Mouse (Mus musculus) MEL (cell line): ENCODE measurements around the gene Cfap46. TPM values are rescaled to one million over a fixed set of nuclear protein-coding genes. Genes with fewer than 3 reads are reported as not detected.

Experiments used
- DNase-seq: peaks from one replicate; pipeline ENCODE4 v3.0.0; 2011; ENCODE audit warnings: low read depth, low spot score
- H3K27ac ChIP-seq: 2 replicates; pipeline ENCODE4 v1.5.1; 2012; ENCODE audit warnings: low read depth, mild to moderate bottlenecking, control low read depth, low read length, moderate library complexity; ENCODE audit not compliant: control insufficient read depth
- H3K27me3 ChIP-seq, 2 experiments: fragments of 150-350 bp in 1 of 2; sonication (generic) in 1 of 2; 2 replicates each; pipeline ENCODE4 v1.6.1; 2012; ENCODE audit warnings: low read length in 2 of 2, mild to moderate bottlenecking in 2 of 2, improper control_type of control experiment in 1 of 2, moderate library complexity in 1 of 2; ENCODE audit not compliant: insufficient read depth in 2 of 2, control insufficient read depth in 1 of 2
- H3K36me3 ChIP-seq, 2 experiments: 2 replicates each; pipeline ENCODE4 v1.6.1; 2012 to 2014; ENCODE audit warnings: low read length in 2 of 2, improper control_type of control experiment in 1 of 2, inconsistent platforms in 1 of 2, mild to moderate bottlenecking in 1 of 2; ENCODE audit not compliant: insufficient read depth in 2 of 2, control insufficient read depth in 1 of 2
- H3K4me1 ChIP-seq, 2 experiments: fragments of 150-350 bp in 1 of 2; sonication (generic) in 1 of 2; 2 replicates each; pipeline ENCODE4 v1.6.1; 2012; ENCODE audit warnings: low read length in 2 of 2, improper control_type of control experiment in 1 of 2, mild to moderate bottlenecking in 1 of 2; ENCODE audit not compliant: insufficient read depth in 2 of 2, control insufficient read depth in 1 of 2
- H3K4me3 ChIP-seq, 2 experiments: fragments of 150-350 bp in 1 of 2; sonication (generic) in 1 of 2; 2 replicates each; pipeline ENCODE4 v1.5.1; 2012; ENCODE audit warnings: low read depth in 2 of 2, low read length in 2 of 2, mild to moderate bottlenecking in 2 of 2, moderate library complexity in 2 of 2, control low read depth in 1 of 2, improper control_type of control experiment in 1 of 2; ENCODE audit not compliant: control insufficient read depth in 1 of 2, insufficient read depth in 1 of 2
- H3K79me2 ChIP-seq: 2 replicates; pipeline ENCODE4 v1.6.1; 2012; ENCODE audit warnings: mild to moderate bottlenecking, low read length, moderate library complexity; ENCODE audit not compliant: control insufficient read depth, poor library complexity, insufficient read depth
- H3K9ac ChIP-seq: 2 replicates; pipeline ENCODE4 v1.6.1; 2012; ENCODE audit warnings: low read depth, mild to moderate bottlenecking, control low read depth, low read length, moderate library complexity; ENCODE audit not compliant: control insufficient read depth, poor library complexity, severe bottlenecking
- H3K9me3 ChIP-seq: fragments of 150-350 bp; sonication (generic); replicated peaks from 2 replicates; pipeline ENCODE4 v1.6.1; 2012; ENCODE audit warnings: mild to moderate bottlenecking, low read length, improper control_type of control experiment, moderate library complexity; ENCODE audit not compliant: insufficient read depth
- ELF1 ChIP-seq: IDR thresholded peaks from 2 replicates; pipeline ENCODE4 v1.6.1; 2014; ENCODE audit warnings: low read depth, mild to moderate bottlenecking, inconsistent platforms, low read length, improper control_type of control experiment, moderate library complexity
- MAFK ChIP-seq: IDR thresholded peaks from 2 replicates; pipeline ENCODE4 v1.6.1; 2011; ENCODE audit warnings: low read depth, mild to moderate bottlenecking, low read length, improper control_type of control experiment, borderline replicate concordance
- MAX ChIP-seq: IDR thresholded peaks from 2 replicates; pipeline ENCODE4 v1.6.1; 2011; ENCODE audit warnings: low read length, improper control_type of control experiment
- MAZ ChIP-seq: IDR thresholded peaks from 2 replicates; pipeline ENCODE4 v1.6.1; 2012; ENCODE audit warnings: low read depth, mild to moderate bottlenecking, inconsistent platforms, low read length, improper control_type of control experiment
- MYC ChIP-seq: IDR thresholded peaks from 2 replicates; pipeline ENCODE4 v1.6.1; 2011; ENCODE audit warnings: low read depth, mild to moderate bottlenecking, low read length, improper control_type of control experiment, moderate library complexity
- POLR2AphosphoS2 ChIP-seq: IDR thresholded peaks from 2 replicates; pipeline ENCODE4 v1.6.1; 2011; ENCODE audit warnings: low read length, improper control_type of control experiment
- TAL1 ChIP-seq: IDR thresholded peaks from 2 replicates; pipeline ENCODE4 v1.6.1; 2012; ENCODE audit warnings: mild to moderate bottlenecking, inconsistent platforms, low read length, moderate library complexity, mixed read lengths
- TBP ChIP-seq: IDR thresholded peaks from 2 replicates; pipeline ENCODE4 v1.8.0; 2011; ENCODE audit warnings: low read depth, low read length, improper control_type of control experiment
- TCF12 ChIP-seq: IDR thresholded peaks from 2 replicates; pipeline ENCODE4 v1.6.1; 2014; ENCODE audit warnings: low read depth, mild to moderate bottlenecking, inconsistent platforms, low read length, improper control_type of control experiment, moderate library complexity
- UBTF ChIP-seq: IDR thresholded peaks from 2 replicates; pipeline ENCODE4 v1.6.1; 2012; ENCODE audit warnings: low read depth, mild to moderate bottlenecking, inconsistent platforms, low read length, improper control_type of control experiment, moderate library complexity, borderline replicate concordance; ENCODE audit not compliant: insufficient read depth
- ZC3H11A ChIP-seq: IDR thresholded peaks from 2 replicates; pipeline ENCODE4 v1.6.1; 2012; ENCODE audit warnings: low read depth, mild to moderate bottlenecking, inconsistent platforms, low read length, improper control_type of control experiment
- ZMIZ1 ChIP-seq: IDR thresholded peaks from 2 replicates; pipeline ENCODE4 v1.6.1; 2012; ENCODE audit warnings: low read depth, mild to moderate bottlenecking, inconsistent platforms, low read length, improper control_type of control experiment, moderate library complexity
- polyA plus RNA-seq, 2 experiments: library from polyadenylated mRNA; stranded (reverse) in 1 of 2; unstranded in 1 of 2; fragments of >175 nt in 1 of 2; fragments of >200 nt in 1 of 2; gene quantifications; 2 replicates each; pipeline versions ENCODE4 v1.2.1 to v1.2.4; 2012; ENCODE audit warnings: low replicate concordance in 2 of 2, low read depth in 1 of 2; ENCODE audit not compliant: insufficient read length in 2 of 2, insufficient read depth in 1 of 2, missing spikeins in 1 of 2
- total RNA-seq: library from RNA; depleted of rRNA; stranded (reverse); fragments of 300-350 nt; gene quantifications from 2 replicates; pipeline ENCODE4 v1.2.3, GENCODE M21; 2012

The Cfap46 gene
- total and polyA plus RNA-seq, 3 experiments = 0.03 to 0.04 TPM; not detected in 1

GRCm38 (mm10) chr7:139684553-139684929 lies 924 bp upstream of the Cfap46 start (continued):
- TF ChIP-seq TBP = 0 out of 2 replicates have a peak, but pooled peaks have one; percentile 17
- TF ChIP-seq TCF12 = no peak
- no peak for TF ChIP-seq ELF1
- no peak for TF ChIP-seq TAL1
- no peak for TF ChIP-seq POLR2AphosphoS2
- TF ChIP-seq MAZ = no peak
- no peak for TF ChIP-seq MAX
- no peak for TF ChIP-seq ZMIZ1
- TF ChIP-seq, all 39 proteins: peak for 9

- TF ChIP-seq MAFK = no peak
- TF ChIP-seq ZMIZ1 = no peak
- no peak for TF ChIP-seq UBTF
- no peak for TF ChIP-seq MAX
- no peak for TF ChIP-seq ELF1
- no peak overlapping the region for H3K9ac ChIP-seq
- no peaks in the 10 kb centered on the region for H3K27me3 ChIP-seq
- no peaks in the 10 kb centered on the region for H3K79me2 ChIP-seq
- H3K27ac ChIP-seq = no peak overlapping the region
- H3K4me1 ChIP-seq = no peaks in the 10 kb centered on the region; a peak in 1 of 4 replicates
- H3K4me3 ChIP-seq = no peak overlapping the region
- H3K9me3 ChIP-seq = no peaks in the 10 kb centered on the region
- no peak for DNase-seq
- no peaks in the 10 kb centered on the region for H3K36me3 ChIP-seq
Observed at GRCm38 (mm10) chr7:139681921-139682598, 1.6 kb downstream of the Cfap46 start.

GRCm38 (mm10) chr7:139676433-139676832 lies 7.2 kb downstream of the Cfap46 start:
- Histone ChIP-seq H3K27ac (no peak overlapping the region), H3K9ac (no peak overlapping the region), H3K27me3 (no peaks in the 10 kb centered on the region), H3K79me2 (no peaks in the 10 kb centered on the region), H3K4me1 (no peaks in the 10 kb centered on the region), H3K4me3 (no peak overlapping the region), H3K36me3 (no peaks in the 10 kb centered on the region), H3K9me3 (no peaks in the 10 kb centered on the region)
- DNase-seq = no peak
- TF ChIP-seq MYC (no peak), ZC3H11A (no peak), TBP (no peak)
